Mouse (Mus musculus) myocyte (in vitro differentiated cells): ENCODE data around the gene Ptprs.

Experiments used
- CEBPB ChIP-seq: IDR thresholded peaks from 2 replicates; pipeline ENCODE4 v1.6.1; 2011; ENCODE audit warnings: mild to moderate bottlenecking, moderate library complexity; ENCODE audit not compliant: poor library complexity, insufficient read depth, severe bottlenecking
- E2F4 ChIP-seq: IDR thresholded peaks from one replicate; pipeline ENCODE4 v1.6.1; 2011; ENCODE audit warnings: mild to moderate bottlenecking, control low read depth, moderate library complexity; ENCODE audit not compliant: insufficient read depth
- MAX ChIP-seq: IDR thresholded peaks from one replicate; pipeline ENCODE4 v1.6.1; 2011; ENCODE audit warnings: low read depth, mild to moderate bottlenecking, control low read depth
- MYOD1 ChIP-seq, 3 experiments: IDR thresholded peaks; one replicate each; pipeline ENCODE4 v1.6.1; 2011; ENCODE audit warnings: control low read depth in 2 of 3, low read depth in 2 of 3, mild to moderate bottlenecking in 2 of 3, moderate library complexity in 1 of 3; ENCODE audit not compliant: insufficient read length in 2 of 3, control insufficient read depth in 1 of 3
- MYOG ChIP-seq, 3 experiments: IDR thresholded peaks; one replicate each; pipeline ENCODE4 v1.6.1; 2011; ENCODE audit warnings: control low read depth in 2 of 3, low read depth in 2 of 3, mild to moderate bottlenecking in 2 of 3; ENCODE audit not compliant: insufficient read length in 2 of 3, control insufficient read depth in 1 of 3, insufficient read depth in 1 of 3
- POLR2A ChIP-seq: IDR thresholded peaks from one replicate; pipeline ENCODE4 v1.6.1; 2011; ENCODE audit warnings: low read depth, mild to moderate bottlenecking, control low read depth, moderate library complexity; ENCODE audit not compliant: insufficient read length
- POLR2AphosphoS2 ChIP-seq: IDR thresholded peaks from one replicate; pipeline ENCODE4 v1.6.1; 2011; ENCODE audit warnings: low read depth, control low read depth; ENCODE audit not compliant: insufficient read length
- REST ChIP-seq: IDR thresholded peaks from one replicate; pipeline ENCODE4 v1.6.1; 2011; ENCODE audit warnings: mild to moderate bottlenecking, control low read depth, moderate library complexity; ENCODE audit not compliant: insufficient read depth, insufficient read length
- SRF ChIP-seq: IDR thresholded peaks from one replicate; pipeline ENCODE4 v1.6.1; 2011; ENCODE audit warnings: low read depth; ENCODE audit not compliant: control insufficient read depth, insufficient read length
- TCF12 ChIP-seq: IDR thresholded peaks from one replicate; pipeline ENCODE4 v1.6.1; 2011; ENCODE audit warnings: mild to moderate bottlenecking, control low read depth; ENCODE audit not compliant: poor library complexity, insufficient read depth, severe bottlenecking
- TCF3 ChIP-seq: IDR thresholded peaks from one replicate; pipeline ENCODE4 v1.6.1; 2011; ENCODE audit warnings: low read depth, control low read depth; ENCODE audit not compliant: insufficient read length
- USF1 ChIP-seq: IDR thresholded peaks from one replicate; pipeline ENCODE4 v1.6.1; 2011; ENCODE audit warnings: low read depth, mild to moderate bottlenecking, control low read depth, moderate library complexity

DNA sequence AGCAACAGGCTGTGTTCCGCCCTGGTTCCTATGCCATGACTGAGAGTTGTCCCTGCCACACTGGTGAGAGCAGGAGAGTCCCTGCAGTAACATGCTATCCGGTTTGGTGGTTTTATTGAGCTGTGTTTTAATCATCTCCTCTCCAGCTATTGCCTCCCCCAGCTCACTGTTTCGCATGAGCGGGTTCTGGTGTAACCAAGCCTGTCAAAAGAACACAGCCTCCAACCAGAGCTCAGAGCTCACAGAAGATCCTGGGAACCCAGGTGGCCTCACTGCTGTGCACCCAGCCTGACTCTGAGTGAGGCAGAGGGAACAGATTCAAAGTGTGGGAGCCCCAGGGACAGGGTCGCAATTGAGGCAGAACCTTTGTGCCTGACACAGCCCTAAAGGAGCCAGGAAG is 95.1 kb downstream of the Ptprs start:
- no peak for TF ChIP-seq POLR2AphosphoS2
- TF ChIP-seq E2F4 = no peak
- TF ChIP-seq REST = no peak
- no peak for TF ChIP-seq MAX
- TF ChIP-seq MYOD1 (IDR thresholded peaks at IDR 0.05; ENCODE audit: control insufficient read depth in 1 of 3, insufficient read length in 2 of 3, low read depth in 2 of 3) = no peak
- TF ChIP-seq POLR2A = no peak
- TF ChIP-seq USF1 = no peak
- TF ChIP-seq SRF = no peak
- no peak for TF ChIP-seq TCF3
- TF ChIP-seq TCF12 = no peak
- no peak for TF ChIP-seq CEBPB
- no peak for TF ChIP-seq MYOG (IDR thresholded peaks at IDR 0.05; ENCODE audit: control insufficient read depth in 1 of 3, insufficient read depth in 1 of 3, insufficient read length in 2 of 3, low read depth in 2 of 3)
